Mouse (Mus musculus) granulocyte monocyte progenitor cell, adult 5-6 weeks (primary cell): ENCODE data around the gene Slc6a9. TPM values are rescaled to one million over a fixed set of nuclear protein-coding genes. Genes with fewer than 3 reads are reported as not detected.

Experiments used
- ATAC-seq: replicated peaks from 2 replicates; pipeline ENCODE4 v1.8.0; 2016; ENCODE audit warnings: mild to moderate bottlenecking, moderate TSS enrichment, inconsistent platforms; ENCODE audit not compliant: poor library complexity, severe bottlenecking
- total RNA-seq, 2 experiments: library from RNA; stranded (forward) in 1 of 2; stranded (reverse) in 1 of 2; fragments of 200-712, 200-1000 nt in 1 of 2; fragments of >200 nt in 1 of 2; fragmentation: Nextera tagmentation in 1 of 2; gene quantifications; 2 replicates each; pipeline ENCODE4 v1.2.3; 2014 to 2017

Slc6a9 gene
- total RNA-seq (2014; fragmentation: Nextera tagmentation) (not detected in 2 replicates), total RNA-seq (2017) (not detected in 2 replicates)

DNA sequence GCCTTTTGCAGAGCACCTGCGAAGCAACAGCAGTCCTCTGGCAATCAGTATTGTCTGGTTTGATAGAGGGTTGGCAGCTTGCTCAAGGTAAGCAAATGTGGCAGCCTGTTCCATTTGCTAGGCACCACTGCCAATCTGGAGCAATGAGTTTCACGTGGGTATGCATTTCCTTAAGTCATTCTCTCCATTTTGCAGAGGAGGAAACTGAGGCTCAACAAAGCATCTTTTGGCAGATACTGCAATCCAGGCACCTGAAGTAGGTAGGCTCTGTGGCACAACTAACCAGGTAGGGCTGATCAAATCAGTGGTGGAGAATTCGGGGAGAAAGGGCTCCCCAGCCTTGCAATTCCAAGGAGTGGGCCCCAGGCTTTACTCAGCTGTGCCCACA lies at the start of gene Slc6a9:
TSS of gene Slc6a9 (plus strand) at position 50 of the 388 bp plus-strand sequence.
- ATAC-seq: no peak

DNA sequence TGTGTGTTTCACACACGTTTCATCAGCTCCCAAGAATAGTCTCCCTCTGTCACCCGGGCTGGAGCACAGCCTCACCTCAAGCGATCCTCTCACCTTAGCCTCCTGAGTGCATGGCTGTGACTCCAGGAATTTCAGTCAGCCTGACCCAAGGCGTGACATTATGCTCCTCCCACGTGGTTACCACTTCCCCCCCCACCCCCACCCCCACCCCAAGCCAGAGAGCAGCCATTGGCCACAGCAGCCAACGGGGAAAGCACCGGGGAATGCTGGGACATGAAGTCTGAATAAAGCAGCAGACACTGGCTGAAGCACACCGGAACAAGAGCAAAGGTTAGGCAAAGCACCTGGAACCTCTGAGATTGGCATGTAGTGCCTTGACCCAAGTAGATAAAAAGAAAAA lies 47.3 kb upstream of the Slc6a9 start:
- peak; percentile 56 for ATAC-seq

DNA sequence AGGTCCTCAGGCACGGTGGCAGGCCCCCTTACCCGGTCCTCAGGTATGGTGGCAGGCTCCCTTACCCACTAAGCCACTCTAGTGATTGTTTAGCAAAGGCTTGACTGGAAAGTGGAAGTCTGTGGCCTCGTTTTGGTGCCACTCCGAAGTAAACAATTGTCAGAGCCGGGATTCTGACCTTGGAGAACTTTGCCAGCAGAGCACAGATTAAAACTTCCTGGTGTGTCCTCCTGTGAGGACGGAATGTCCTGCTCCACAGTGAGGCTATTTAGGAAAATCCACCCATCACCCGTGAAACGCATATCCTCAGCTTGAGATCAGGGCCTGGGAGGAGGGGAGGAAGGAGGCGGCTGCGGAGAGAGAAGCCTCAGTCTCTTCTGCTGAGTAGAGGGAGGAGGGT lies 46.0 kb upstream of the Slc6a9 start:
- ATAC-seq: no peak

DNA sequence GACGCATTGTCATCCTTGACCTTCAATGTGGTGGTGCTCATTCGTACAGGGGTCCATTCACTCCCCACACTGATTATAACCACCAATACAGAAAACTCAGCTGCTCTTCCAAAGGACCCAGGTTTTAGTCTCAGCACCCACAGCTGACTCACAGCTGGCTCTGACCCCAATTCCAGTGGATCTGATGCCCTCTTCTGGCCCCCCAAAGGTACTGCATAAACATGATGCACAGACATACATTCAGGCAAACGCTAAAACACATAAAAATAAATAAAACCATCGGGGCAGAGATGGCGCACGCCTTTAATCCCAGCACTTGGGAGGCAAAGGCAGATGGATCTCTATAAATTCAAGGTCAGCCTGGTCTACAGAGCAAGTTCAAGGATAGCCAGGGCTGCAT lies 34.4 kb upstream of the Slc6a9 start:
- ATAC-seq: no peak

DNA sequence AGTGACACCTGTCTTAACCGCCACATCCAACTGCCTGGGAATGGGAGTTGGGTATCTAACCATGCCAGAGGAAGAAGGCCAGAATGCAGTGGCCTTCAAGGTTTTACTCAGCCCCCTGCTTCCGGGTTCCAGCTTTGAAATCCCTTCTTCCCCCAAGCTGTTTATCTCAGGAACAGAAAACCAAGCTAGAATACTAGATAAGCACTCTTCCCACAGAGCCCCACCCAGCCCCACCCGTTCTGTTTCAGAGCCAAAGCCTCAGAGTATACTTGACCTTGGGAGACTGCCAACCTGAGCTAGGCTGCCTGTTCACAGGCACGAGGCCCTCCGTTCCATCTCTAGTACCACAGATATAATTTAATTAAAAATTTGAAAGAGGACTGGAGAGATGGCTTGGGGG lies 27.3 kb upstream of the Slc6a9 start:
- no peak for ATAC-seq

DNA sequence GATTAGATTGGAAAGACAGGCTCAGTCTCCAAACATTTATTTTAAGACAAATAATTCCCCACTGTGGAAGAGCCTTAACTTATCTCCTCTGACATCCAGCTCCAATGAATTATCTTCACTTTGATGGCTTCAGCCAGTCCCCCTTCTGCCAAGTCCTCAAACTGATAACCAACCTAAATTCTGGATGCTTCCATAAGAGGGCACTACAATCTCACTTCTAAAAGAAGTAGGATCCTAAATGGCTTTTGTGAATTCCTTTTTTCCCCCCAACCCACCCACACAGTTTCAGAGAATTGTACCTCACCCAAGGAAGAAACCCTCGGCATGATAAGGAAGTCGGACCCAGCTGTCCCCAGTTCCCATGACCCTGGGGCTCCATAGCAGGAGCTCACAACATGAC lies 23.4 kb upstream of the Slc6a9 start:
- no peak for ATAC-seq

DNA sequence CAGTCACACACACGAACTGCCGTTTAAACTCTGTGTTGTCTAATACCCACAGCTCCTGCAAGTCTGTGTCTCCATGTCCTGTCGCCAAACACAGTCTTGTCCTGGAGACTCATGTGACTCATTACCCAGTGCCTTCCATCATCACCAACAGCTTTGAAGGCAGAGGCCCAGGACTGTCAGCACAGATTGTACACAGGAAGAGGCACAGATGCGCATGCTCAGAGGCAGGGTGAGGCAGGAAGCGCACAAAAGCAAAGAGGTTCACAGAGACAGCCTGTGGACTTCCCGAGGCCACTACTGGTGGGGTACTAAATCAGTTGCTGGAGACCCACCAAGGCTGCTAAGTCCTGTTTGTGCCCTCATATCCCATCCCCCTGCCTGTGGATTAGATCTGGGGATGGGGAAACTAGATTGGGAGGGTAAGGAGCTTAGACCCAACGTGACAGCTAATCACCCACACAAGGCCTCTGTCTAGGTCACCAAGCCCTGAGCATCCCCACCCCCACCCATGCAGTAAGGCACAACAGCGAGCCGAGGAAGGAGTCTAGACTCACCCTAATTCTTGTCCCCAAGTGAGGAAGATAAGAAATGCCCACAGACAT lies 20.6 kb upstream of the Slc6a9 start:
- no peak for ATAC-seq

DNA sequence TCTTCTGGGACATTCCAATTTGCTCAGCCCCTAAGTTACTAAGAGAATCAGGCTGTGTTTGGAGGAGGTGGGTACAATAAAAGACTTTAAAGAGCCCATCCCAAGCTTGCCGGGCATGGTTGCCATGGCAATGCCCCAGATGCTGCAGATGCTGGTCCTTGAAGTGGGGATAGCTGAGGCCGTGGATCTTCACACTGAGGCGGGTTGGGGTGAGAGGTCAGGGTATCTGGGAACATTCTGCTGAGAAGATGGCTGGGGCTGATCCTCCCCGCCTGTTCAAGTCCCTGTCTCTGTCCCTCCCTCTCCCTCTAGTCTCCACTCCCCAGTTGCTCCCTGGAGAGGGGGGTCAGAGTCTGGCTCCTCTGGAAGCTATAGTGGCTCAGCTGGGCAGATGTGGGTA lies 20.0 kb upstream of the Slc6a9 start:
- ATAC-seq: no peak

DNA sequence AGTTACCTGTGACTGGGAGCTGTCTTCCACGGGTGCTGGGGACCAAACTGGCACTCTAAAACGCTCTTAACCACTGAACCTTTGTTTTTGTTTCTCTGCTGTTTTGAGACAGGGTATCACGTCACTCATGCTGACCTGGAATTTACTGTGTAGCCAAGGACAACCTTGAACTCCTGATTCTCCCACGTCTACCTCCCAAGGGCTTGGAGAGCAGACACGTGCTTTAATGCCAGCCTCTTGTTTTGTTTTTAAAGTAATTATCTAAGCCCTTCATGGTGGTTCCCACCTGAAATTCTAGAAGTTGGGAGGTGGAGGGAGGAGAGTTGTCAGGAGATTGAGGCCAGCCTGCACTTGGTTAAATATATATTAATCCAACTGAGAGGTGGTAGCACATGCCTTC lies 17.5 kb upstream of the Slc6a9 start:
- ATAC-seq: no peak

DNA sequence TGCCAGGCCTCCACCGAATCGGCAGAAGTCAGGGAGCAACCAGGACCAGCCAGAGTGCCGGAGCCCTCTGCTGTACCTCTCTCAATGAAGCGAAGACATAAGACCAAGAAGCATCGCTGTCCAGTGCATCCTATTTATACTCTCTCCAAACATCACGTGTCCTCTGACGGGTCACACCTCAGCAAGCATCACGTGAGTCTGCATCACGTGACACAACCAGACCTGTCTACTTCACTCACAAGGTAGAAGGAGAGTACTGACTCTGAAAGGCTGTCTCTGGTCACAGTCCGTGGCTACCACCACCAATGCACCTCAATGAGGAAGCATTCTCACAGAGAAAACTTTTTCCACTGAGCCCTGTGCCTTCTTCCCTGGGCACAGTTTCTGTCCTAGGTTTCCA lies 16.3 kb upstream of the Slc6a9 start:
- no peak for ATAC-seq

DNA sequence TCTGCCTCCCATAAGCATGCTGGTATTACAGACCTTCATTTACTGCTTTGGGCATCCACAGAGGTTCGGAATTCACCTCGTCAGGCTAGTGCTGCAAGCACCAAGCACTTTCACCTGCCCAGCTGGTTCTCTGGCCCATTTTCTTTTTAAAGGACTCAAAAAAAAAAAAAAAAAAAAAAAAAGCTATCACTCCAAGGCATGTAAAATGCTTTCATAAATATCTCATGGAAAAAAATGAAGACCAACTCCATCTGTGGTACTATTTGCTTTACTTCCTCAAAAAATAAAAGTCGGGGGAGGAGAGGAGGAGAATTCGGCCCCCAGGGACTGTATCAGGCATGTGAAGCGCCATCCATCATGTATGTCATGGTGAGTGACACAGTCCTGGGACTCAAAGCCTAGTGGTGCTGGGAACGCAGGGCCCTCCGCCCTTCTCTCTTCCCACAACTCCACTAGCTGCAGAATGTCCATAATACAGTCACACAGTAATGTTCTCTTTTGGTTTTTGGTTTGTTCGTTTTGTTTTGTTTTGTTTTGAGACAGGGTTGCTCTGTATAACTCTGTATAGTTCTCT lies 5.6 kb upstream of the Slc6a9 start:
- no peak for ATAC-seq

DNA sequence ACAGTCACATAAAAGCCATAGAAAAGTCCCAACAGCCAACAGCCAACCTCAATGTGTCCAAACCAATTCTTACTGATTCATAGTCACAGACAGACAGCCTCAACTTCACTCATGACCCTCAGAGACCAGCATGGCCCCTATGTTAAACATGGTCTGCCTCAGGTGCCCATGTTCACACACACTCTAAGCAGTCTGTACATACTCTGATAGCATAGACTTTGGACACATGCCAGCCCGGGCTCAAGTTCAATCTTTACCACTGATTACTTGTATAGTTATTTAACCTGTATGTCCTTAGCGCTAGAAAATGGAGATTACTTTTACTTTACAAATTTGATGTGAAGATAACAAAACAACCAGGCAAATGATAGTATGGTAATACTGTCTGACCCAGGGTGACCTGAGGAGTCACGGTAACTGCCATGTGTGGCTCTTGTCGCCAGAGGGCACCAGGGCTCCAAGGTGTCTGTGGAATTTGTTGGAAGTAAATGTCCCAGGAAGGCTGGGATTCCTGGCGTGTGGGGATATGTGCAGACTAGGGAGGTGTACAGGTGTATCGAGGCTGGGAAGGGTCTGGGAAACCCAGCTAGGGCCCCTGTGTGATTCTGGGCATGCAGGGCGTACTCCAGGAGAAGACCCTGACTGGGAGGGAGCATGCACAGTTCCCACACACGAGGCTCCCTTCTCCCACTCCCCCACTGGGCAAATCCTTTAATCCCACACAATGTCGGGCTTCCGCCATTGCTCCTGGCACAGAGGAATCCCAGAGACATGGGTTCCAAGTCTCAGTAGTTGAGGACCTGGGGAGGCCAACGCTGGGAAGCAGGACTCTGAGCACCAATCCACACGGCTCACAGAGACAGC lies 4.8 kb upstream of the Slc6a9 start:
- peak; percentile 62 for ATAC-seq

DNA sequence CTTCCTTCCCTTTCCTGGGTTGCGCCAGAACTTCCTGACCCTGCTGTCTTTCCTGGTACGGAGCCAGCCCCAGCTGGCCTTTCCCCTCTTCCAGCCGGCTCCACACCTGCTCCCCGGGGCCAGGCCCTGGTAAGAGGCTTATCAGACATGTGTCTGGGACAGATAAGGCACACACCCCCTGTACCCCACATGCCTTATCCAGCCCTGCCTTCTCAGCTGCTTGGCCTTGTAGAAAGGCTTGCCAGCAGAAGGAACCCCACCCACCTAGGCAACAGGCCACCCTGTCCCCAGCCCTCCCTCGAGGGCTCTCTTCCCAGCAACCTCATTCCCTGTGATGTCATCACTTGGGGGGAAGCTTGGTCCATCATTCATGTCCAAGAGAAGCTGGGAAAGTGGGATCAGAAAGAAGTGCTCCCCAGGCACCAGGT lies 4.2 kb upstream of the Slc6a9 start:
- ATAC-seq: peak; percentile 53

DNA sequence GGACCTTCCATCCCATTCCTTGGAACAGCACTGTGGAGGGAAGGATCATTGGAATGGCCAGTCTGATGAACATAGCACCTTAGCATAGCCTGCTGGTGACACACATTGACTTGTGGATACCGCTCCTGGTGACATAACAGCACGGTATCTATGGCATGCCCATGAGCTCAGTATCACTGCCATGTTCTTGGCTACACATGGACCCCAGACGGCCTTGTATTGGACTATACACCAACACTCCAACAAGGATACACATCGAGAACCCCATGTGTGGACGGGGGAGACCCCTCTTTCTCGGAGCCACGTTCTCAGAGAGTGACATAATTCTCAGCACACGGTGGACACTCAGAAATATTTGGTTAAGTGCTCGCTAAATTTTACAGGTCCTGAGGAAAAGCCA lies 3.5 kb upstream of the Slc6a9 start:
- no peak for ATAC-seq

DNA sequence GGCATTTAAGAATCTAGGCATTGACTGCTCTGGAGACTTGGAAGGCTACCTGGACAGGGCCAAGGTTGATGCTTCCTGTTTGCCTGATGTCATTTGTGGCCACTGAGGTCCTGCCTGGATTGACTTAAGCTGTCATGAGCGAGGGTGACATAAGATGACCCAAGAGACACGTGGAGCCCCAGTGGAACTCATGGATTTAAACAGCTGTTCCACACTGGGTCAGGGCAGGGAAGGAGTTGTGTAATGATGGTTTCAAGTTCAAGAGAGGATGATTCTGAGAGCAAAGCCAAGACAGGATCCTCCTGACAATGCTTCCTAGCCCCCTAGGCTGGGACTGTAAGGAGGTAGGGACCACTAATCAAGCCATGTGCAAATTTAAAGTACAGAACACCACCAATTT lies 2.8 kb upstream of the Slc6a9 start:
- ATAC-seq: no peak

DNA sequence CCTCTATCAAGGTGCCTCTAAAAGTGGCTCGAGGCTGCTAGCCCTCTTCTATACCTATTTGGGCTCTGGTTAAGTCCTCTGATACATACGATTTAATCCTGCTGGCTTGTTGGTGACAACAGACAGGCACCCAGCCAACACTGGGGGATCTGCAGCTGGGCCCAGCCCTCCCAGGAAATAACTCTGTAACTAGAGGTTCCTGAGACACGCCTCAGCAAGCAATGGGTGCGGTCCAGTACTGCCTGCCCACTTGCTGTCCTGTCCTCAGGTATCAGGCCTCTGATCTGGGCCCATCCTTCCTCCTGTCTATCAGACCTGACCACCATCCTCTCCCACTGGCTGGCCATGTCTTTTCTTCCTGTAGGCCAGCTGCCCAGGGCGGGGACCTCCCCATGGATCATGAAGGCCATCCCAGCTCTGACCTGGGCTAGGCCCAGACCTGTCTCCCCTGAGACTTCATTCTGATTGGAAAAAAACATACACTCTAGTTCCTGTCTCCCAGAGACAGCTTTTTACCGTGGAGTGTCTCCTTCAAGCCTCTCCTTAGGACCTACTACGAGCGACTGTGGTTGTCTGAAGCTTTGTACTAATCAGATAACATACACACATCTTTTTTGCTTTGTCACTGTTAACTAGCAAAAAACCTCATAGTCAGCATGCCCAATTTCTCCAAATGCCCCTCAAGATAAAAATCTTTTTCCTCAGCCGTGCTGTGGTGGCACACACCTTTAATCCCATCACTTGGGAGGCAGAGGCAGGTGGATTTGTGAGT lies 2.2 kb upstream of the Slc6a9 start:
- no peak for ATAC-seq

DNA sequence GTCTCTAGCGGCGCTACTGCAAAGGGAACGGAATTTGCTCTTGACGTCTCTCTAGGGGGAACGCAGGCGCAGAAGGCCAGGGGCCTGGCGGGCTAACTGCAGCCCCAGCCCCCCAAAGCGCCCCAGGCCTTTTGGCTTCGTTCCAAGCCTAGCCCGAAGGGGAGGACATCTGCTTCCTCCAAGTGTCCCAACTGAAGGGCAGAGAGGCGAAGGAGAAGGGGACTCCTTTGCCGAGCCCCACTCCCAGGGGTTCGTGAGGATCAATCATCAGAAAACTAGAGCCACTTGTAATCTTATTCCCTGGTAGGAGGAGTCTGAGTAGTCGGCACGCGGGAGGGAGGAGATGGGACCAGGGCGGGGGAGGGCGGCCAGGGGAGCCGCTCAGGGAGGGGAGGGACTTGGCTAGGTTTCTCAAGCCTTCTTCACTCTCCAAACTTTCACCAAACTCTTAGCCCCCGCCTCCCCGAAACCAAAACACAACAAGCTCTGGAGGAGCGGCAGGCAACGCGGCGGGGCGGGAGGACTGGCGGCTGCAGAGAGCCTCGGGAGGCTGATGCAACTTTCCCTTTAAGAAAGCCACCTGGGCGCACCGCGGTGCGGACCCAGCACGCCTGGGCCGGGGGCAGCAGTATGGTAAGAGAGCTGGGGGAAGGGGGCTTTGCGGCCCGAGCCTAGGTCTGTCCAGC lies 682 bp downstream of the Slc6a9 start:
- ATAC-seq: peak; percentile 51

DNA sequence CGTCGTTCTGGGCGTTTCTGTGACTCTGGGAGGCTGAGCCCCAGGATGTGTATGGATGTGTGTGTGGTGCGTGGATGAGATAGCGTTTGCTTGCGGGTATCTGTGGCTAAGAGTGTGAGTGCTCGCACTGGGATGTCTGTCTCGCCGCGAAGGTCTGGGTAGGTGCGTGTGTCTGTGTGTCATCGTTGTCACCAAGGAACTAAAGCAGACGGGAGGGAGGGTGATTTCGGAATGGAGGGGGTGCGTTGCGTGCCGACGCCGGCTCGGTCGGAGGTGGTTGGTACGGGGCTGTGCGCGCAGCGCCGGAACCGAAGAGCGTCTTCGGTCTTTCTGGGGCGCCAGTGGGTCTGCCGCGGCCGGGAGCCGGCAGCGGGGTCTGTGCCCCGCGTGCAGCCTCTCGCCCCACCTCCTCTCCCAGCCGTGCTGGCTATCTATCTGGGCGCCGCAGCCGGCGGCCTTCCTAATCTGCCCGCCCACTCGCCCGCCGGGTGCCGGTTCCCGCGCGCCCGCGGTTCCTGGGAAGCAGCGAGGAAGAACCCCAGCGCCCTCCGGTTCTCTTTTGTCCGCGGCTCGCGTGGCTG lies 1.3 kb downstream of the Slc6a9 start:
- peak; percentile 6 for ATAC-seq

DNA sequence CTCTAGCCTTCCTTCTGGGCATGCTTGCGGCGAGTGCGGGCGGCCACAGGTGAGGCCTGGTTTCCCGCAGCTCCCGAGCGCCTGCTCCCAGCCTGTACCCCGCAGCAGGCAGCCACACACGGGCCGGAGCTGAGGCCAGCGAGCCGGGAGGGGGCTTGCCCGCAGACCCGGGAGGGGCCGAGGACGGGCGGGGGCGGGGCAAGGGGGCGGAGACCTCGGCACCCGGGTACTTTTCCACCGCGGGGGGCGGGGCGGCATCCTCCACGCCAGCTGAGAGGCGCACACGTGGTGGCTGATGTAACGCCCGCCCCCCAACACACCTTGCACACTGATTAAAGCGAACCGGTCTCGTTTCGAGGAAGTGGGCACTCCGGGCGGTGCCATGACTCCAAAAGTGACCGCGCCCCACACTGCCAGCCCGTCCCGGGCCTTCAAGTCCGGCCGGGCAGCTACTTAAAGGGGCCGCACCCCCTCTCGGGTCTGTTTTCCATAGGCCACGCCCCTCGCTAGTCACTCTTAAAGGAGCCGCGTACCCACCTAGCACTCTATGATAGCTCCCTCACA lies 2.0 kb downstream of the Slc6a9 start:
- ATAC-seq: peak; percentile 72

DNA sequence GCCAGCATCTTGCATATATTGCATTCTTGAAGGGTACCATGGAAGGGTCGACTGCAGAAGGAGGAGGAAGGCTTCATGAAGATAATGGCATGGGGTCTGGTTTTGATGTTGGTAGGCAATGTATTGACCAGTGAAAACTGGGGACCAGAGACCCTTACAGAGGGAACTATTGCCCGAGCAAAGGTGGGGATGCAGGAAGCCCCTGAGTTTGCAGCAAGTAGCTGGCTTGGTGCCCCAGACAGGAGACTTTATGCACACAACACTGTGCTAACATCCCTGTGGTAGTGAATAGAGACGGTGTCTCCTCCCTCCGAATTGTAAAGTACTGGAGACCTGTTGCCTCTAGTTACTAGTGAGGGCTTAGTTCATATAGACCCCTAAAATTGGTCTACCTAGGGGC lies 3.0 kb downstream of the Slc6a9 start:
- ATAC-seq: no peak
